Mouse (Mus musculus) kidney, postnatal 14 days (tissue): Measurements from ENCODE around the gene Arsb.

Source experiments
- DNase-seq: peaks from one replicate; pipeline ENCODE4 v3.0.0; 2022; ENCODE audit warnings: mixed read lengths

Arsb gene

DNA sequence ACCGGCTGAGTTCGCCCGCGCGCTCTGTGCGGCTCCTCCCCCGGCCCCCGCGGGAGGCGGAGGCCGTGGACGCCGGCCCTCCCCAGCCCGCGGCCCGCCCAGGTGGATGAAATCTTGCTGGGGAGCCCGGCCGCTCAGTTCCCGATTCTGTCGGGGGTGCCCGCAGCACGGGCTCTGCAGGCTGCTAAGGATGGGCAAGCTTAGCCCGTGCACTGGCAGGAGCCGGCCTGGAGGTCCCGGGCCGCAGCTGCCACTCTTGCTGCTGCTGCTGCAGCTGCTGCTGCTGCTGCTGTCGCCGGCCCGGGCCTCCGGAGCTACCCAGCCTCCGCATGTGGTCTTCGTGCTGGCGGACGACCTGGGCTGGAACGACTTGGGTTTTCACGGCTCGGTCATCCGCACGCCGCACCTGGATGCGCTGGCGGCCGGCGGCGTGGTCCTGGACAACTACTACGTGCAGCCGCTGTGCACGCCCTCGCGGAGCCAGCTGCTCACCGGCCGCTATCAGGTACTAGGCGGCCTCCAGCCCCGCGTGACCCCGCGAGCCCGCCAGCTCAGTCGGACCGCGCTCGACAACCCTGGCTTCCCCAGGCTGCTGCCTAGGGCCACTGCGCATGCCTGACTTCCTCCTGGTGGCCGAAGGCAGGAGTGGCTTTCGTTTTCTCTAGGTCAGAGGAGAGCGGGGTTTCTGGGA lies at the start of gene Arsb:
Gene Arsb (plus strand): TSS at position 43 of the 691 bp plus-strand sequence.
- peak; percentile 91 for DNase-seq

DNA sequence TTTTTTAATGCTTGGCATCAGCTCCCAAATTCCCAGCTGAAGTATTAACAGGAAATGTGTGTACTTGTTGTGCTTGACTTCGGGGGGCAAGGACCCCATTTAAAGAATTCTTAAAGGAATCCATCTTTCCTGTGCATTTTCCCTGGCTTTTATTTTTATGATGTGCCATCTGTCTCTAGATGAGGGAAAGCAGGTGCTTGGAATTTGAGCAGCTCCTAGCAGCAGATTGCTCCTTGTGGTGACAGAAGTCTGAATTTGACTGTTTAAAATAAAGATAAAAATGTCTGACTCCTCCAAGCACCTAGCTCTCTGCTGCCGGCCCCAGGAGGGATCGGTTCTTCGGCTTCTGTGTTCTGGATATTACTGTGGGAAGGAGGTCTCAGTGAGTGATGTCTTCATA lies 49.5 kb upstream of the Arsb start:
- DNase-seq, result no peak

DNA sequence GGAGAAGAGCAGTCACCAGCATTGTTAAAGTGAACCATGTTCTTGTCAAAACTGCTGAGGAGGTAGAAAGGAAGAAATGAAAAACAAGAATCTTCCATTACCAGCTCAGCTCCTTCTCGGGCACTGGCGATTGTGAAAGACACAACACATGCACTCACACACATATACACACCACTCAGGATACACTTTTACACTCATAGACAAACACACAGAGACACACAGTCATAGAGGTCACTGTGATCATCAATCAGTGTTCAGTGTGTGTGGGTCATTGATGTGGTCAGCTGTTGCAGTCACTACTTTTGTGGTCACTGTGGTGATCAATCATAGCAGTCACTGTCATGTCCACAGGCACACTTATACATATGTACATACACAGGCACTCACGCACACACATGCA lies 48.0 kb upstream of the Arsb start:
- no peak for DNase-seq

DNA sequence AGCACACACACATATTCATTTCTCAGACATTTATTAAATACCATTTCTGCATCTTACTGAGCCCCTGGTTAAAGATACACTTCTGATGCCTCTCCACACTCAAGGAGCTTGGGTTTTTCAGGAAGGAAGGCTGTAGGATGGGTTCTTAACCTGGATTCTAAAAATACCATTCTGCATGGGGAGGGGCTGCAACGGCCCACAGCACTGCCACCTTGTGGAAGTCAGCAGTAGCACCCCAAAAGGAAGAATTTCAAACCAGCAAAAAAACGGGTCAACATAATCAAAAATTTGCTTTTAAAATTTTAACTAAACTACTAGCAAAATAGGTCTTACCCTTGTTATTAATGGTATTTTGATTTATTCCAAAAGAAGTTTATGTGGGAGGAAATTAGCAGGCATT lies 47.2 kb upstream of the Arsb start:
- no peak for DNase-seq

DNA sequence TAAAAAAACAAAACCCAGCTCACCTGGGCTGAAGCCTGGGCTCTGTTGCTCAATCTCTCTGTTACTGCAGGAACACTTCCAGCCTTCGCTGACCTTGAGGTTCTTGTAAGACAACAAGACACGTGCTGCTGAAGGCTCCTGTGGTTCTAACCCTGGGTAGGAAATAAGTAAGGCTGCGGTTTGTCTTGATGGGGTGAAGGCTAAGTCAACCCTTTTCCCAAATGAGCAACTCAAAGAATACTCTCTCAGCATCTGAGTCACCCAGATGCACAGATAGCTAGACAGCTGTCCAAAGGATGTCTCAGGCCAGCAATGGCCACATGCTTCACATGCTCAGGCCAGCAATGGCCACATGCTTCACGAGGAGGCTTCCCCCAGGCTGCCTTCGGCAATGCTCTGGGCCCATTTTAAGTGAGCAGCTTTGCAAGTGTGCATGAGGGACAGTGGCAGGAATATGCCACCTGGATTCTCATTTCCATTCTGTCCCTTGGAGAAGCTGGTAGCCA lies 36.2 kb upstream of the Arsb start:
- DNase-seq, result no peak

DNA sequence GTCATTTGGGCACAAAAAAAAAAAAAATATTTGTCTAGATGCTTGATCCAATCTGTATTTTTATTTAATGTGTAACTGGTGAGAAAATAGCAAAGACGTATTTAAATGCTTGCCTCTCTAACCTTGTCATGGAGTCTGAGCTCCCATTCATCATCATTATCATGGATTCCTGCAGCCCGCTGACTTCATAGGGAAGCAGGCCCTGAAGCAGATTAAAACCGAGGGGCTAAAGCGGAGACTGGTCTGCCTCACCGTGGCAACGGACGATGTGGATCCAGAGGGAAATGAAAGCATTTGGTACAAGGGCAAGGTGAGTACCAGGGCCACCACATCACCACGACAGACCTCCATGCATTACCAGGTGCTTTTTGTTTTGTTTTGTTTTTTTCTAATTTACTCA lies 27.3 kb upstream of the Arsb start:
- no peak for DNase-seq

DNA sequence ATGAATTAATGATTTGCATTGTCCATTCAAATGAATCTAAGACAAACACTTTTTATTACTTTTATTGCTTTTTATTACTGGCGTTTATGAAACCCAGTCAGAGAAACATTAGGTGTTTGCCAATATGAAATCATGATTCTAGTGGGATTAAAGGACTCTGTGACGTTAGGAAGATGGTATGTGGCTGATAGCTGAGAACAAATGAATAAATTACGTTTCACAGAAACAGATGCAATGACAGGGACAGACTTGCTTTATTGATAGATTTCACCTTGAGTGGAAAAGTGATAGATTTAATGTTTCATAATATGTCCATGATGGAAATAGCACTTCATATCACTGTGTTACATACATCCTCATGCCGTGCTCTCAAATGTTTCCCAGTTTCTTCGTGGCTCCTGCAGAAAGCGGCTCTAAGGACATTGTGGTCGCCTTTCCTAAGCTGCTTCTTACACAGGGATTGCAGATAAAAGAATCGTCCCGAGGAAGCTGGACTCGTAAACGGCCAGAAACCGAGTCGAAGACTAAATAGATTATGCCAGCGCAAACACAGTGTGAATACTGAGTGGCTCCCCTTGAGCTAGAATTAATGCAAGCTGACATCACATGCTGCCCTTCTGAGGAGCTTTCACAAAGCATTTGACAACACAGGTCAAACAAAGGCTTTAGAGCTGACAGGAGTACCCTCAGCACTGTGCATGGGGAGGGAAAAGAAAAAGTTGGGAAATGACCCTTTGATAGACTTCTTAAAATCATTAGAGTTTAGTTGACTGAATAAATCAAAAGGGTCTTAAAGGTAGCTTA lies 18.6 kb upstream of the Arsb start:
- no peak for DNase-seq

DNA sequence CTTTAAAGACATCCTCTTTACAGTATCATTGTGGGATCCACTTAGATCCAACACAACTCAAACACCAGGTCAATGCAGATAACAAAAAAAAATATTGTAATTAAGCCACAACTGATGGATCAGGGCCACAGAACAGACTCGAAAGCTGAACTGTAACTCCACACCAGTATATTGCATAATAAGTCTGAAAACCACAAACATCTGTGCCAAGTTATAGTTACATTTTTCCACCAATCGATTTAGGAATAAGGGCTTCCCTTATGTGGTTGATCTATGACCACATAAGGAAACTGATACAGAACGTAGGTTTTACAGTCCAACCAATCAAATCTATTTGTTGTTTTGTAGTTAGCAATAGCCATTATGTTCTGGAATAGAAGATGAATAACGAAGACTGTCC lies 16.3 kb upstream of the Arsb start:
- no peak for DNase-seq

DNA sequence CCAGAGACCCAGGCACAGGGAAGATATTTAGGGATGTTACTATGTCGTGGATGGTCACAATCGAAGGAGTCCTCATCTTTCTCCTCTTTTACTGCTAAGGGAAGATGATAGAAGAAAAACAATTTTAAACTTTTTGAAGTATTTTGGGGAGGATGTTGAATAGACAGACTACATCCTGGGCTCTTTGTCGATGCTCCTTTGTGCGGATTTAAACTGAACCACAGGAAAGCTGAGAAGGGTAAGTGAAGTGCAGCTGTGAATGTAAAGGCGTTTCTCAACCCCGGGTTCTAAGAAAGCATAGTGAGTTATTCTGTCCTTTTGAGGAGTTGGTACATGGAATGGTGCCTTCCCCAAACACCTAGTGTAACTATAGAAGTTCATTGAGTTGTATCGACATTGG lies 14.8 kb upstream of the Arsb start:
- DNase-seq, result no peak

DNA sequence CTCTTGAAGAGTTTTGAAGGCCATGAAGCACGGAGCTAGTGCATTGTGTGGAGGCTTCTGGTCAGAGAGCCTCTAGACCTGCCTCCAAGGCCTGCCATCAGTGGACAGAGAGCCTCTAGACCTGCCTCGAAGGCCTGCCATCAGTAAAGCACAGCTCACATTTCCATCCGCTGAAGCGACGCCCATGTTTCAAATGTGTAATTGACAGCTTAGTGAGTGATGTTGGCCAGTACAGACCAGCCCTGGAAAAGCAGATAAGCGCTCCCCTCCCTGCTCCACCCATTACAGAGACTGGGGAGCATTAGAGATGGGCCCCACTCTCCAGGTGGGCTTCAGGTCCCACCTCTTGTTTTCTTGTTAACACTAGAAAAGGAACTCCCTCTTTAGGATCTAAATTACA lies 13.9 kb upstream of the Arsb start:
- no peak for DNase-seq

DNA sequence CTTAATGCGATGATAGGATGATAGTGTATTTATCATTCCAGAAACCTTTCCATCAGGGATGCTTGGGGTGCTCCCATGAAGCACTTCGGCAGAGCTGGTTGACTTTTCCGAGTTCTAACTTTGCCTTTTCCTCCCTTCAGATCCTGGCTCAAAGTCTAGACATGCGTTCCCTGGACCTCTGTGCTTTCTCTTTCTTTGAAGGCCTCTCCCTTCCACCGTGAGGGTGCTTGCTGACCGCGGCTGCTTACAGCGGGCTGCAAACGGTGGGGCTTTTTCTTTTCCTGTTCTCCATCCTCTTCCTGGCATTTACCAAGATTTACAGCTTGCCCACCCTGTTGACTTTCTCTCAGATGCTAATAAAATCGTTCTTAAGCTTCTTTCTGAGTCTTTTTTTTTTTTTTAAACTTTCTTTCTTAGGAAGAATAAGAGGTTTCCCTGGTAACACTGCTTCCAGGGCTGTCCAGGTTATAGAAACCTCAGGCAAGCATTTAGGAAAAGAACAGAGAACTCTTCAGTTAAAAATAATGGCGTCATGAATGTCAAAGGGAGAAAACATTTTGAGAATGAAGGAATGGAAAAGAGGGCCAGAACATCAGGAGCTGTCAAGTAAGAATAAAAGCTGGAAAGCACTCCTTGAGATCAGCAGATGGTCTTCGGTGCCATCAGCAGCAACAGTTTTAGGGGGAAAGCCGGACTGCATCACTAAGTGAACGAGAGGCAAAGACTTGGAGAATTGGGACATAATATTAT lies 13.1 kb upstream of the Arsb start:
- DNase-seq, result no peak

DNA sequence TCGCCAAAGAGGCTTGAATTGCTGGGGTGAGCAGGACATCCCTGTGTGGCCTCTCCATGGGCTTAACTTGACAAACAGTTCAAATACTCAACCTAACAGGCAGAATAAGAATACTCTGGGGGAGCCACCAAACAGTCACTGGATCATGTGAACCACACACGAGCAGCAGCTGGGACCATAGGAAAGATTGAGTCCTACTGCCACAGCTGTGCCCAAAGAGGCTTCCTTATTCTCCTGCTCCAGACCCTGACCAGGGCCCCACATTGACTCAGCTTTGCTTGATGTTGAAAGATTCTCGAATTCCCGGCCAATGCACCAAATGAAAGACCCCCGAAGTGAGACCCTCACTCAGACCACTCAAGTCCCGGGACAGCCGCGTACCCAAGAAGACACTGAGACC lies 9.6 kb upstream of the Arsb start:
- no peak for DNase-seq

DNA sequence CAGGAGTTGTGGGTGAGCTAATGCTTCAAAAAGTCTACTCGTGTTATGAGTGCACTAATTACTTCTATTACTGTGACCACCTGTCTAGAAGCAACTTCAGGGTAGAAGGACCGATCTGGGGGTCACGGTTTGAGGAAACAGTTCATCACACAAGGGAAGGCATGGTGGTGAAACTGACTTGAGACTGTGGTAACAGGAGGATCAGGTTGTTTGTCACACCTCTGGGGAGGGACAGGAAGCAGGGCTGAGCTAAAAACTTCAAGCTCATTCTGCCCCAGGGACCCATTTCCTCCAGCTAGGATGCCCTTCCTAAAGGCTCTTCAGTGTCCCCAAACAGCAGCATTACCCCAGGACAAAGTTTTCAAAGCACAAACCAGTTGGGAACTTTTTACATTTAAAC lies 8.6 kb upstream of the Arsb start:
- no peak for DNase-seq

DNA sequence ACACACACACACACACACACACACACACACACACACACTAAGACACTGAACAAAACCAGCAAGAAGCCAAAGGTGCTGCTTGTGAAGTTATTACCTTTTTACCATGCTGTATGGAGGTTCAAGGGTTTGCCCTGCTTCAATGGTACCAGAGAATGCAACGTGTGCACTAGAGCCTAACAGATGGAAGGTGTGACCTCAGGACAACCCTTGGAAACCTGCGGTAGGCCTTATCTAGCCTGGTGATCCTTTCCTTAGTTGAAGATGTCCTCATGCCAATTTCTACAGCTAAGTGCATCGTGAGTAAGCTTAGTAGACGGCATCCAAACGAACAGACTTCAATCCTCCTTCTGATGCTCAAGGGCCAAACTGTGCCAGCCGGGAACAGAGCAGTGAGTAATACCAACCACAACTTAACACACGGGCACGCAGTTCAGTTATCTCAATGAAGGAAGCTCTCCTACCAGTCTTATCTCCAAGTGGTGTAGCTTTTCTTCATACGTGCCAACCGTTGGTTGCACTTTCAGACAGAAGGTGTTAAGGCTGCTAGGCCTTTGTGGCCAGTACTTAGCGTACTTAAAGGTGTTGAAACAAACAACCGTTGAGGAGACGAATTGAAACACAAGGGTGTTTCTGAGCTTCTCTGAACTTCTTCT lies 7.0 kb upstream of the Arsb start:
- no peak for DNase-seq

DNA sequence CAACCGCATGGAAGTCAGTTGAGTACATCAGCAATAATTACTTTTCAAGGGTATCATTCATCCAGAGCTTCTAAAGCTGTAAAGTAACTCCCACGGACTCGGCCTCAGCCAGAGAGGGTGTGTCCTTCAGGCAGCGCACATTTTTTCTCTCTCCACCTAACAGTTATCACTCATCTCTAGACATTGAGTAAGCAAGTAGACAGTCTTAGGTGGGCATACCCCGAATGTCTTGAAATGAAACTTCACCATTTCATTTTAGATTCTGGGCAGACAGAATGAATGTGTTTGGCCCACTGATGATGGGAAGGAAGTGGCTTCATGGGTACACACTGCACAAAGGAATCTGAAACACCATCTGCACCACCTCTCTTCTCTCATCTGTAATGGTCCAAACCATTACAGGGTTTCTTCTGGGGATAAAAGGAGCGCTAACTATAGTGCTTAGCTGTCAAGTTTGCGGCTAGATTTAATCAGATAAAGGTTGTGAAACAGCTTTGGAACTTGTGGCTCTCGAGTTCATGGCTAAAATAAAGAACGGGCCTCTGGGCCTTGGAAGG lies 321 bp upstream of the Arsb start:
- DNase-seq, result peak; percentile 4

DNA sequence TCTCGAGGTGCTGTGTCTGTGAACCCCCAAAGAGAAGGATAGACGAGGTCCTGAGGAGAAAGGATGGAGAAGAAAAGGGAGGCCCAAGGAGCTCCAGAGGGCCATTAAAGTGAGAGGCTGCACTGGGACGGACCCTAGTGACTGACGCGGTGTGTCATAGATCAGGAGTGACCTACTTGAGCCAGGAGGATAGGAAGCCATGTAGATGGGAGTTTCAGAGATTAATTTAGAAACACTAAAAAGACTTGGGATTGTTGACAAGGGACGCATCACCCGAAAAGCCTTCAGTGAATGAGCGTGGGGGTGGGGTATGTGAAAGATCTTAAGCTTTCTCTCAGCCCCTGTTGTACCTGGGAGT lies 828 bp downstream of the Arsb start:
- DNase-seq, result no peak

DNA sequence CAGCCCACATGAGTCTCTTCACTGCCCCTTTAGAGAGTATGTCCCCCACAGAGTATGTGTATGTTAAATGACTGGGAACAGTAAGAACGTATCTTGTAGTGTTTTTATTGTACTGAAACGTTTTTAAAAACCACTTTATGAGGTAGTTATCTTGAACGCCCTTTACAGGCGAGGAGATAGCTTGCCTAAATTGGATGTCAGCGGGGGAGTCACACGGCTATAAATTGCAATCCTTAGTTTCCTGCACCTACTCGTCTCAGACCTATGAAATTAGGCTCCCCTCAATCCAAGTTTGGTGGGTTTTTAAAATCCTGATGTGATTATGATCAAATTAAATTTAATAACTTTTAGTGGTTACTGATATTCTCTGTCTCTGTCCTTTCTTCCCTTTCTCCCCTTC lies 1.4 kb downstream of the Arsb start:
- no peak for DNase-seq

DNA sequence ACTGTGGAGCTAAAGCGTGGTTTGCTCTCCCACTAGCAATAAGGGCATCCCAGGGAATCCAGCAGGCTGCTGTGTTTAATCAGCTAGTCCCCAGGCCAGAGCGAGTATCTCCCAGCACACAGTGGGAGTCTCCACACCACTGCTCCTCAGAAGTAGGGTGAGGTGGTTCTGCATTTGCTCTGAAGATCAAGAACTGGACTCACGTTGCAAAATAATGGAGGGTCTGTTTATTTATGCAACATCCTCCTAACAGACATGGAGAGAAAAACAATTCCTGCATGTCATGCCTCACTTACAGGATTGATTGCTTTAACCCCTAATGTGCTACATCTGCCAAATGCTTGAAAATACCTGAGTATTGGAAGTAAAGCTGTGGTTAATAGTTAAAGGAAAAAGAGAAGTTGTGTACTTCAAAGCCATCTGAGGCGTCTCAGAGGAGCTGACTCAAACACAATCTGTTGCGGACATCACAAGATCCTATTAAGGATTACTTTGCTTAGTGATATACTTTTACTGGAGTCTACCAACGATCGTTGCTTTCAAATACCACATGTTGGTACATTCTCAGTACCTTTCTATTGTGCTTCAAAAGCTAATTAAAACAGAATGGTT lies 2.4 kb downstream of the Arsb start:
- DNase-seq, result peak; percentile 7

DNA sequence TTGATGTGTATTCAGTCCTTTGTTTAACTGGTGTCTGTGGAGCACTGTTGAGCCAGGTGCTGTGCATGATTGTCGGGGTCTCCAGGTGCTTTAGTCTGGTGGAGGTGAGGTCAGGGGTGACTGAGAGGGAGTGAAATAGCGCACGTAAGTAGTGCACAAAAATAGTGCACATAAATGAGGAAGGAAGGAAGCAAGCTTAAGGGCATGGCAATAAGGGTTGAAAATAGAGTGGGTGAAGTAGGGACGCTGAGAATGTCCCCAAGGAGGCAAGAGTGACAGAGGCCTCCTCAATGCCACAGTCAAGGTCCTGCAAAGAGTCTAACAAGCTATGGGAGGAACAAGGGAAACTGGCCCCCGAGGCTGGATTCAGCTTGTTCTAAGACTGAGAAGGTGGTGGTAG lies 11.4 kb downstream of the Arsb start:
- DNase-seq, result no peak

DNA sequence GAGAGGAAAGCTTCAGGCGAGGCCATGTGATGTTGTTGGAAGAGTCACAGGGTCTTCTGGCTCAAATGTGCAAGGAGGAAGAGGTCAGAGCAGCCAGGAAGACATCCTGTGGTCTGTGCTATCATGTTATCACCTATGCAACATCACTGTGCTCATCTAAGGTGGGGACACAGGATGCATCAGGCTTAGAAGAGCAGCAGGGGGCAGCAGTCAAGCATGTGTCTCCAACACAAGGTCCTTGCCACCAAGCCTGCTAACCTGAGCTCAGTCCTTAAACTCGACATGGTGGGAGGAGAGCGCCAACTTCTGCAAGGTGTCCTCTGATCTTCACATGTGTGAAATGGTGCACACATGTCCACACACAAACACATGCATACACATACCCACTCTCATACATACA lies 13.9 kb downstream of the Arsb start:
- DNase-seq, result no peak

DNA sequence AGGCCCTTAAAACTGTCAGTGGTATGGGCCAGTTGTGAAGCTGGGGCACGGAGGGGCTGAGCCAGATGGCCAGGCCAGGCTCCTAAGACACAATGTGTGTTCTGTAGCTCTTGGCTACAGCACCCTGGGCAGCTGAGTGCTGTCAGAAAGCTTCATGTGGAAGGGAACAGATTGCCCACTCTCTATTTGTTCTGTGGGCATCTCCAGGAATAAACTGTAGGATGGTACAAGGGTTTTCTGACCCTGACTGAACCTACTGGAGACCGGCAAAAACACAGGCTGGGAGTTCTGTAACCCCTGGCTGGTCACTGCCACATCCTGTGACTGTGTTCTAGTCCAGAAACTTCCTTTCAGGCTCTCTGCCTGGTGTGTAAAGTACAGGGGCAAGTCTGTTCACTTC lies 14.6 kb downstream of the Arsb start:
- no peak for DNase-seq

DNA sequence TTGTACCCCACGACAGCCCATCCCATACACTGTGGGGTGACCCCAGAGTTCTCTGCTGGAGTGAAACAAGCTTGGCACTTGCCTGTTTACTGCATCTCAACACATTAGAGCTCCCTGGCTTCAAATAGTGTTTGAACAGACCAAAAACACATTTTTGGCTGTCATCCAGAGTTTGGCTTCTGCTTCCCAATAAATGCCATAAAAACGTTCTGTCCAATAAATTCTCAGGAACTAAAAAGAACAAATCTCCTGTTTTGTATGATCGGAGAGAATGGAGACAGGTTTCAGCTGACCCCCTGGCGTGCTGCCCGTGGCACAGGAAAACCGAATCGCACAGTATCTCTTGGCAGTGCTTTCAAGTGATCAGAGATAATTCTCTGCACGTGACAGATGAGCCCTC lies 16.2 kb downstream of the Arsb start:
- DNase-seq, result peak; percentile 25
